Mouse (Mus musculus) spleen, postnatal 36 days (tissue): ENCODE measurements around the gene Jdp2.

ENCODE experiments used
- DNase-seq, 2 experiments: peaks; one replicate each; pipeline ENCODE4 v3.0.0; 2022; ENCODE audit warnings: low spot score in 2 of 2, mixed read lengths in 1 of 2

Jdp2 gene

GRCm38 (mm10) chr12:85601531-85601930 lies 2.7 kb downstream of the Jdp2 start:
- no peak for DNase-seq

DNA sequence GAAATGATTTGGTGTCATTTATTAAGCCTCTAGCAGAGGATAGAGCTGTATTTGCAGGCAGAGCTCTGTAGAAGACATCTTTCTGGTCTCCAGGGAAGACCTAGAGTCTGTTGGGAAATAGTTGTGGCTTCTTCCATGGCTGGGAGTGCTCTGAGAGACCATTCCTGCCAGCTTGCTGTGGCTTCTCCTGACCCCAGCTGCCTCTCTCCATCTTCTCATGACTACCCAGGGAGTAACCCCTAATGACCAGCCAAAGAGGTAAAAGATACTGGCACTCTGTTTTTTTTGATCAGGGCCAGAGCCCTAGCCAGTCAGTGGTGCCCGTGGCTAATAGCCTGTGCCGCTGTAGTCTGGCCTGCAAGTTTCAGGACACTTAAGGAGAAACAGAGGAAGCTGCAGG lies 3.3 kb downstream of the Jdp2 start:
- no peak for DNase-seq

DNA sequence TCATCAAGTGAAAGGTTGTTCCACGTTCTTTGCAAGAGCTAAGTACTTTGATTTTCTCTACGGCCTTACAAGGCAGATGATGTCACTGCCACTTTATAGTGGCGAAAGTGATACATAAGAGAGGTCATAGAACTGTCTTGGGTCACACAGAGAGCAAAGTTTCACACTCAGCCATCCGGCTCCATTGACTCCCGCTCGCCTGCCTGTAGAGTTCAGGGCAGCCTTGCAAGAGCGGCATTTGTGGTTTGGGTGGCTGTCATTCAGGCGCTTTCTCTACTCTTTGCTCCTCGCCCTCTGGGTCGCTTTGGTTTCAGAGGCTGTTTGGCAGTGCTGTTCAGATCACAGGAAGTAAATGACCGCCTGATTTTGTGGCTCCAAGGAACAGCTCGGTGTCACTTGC lies 4.0 kb downstream of the Jdp2 start:
- DNase-seq: no peak

GRCm38 (mm10) chr12:85603767-85604166 lies 4.9 kb downstream of the Jdp2 start:
- no peak for DNase-seq

DNA sequence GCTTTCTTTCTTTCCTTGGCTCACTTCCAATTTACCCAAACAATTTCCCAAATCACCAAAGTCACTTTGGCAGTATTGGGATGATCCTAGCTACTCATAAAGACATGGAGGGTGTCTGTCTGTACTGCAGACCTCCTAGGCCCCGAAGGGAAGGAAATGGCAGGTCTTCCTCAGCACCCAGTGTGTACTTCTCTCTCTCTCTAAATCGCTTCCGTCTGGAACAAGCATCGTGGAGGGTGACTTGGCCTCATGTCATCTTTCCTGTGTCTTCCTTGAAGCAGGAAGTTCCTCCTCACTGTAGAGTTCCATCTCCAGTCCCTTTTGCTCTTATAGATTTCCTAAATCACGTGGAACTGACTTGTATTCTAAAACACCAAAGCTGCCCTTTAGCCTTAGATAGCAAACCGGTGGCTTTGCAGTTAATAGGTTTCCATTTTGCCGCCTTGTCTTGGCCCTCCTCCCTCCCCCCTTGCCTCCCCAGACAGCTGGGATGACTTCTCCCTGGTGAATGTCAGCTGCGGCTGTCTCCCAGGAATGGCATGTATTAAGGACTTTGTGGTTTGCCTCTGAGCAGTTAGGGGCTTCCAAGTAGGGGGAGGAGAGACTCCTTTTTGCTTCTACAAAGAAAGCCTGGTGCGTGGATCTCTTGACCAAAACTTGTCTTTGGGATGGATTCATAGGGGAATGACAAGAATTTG lies 5.6 kb downstream of the Jdp2 start:
- no peak for DNase-seq

GRCm38 (mm10) chr12:85607519-85608449 lies 9.0 kb downstream of the Jdp2 start:
- peak in 1 of 2 experiments; percentile 21 for DNase-seq

DNA sequence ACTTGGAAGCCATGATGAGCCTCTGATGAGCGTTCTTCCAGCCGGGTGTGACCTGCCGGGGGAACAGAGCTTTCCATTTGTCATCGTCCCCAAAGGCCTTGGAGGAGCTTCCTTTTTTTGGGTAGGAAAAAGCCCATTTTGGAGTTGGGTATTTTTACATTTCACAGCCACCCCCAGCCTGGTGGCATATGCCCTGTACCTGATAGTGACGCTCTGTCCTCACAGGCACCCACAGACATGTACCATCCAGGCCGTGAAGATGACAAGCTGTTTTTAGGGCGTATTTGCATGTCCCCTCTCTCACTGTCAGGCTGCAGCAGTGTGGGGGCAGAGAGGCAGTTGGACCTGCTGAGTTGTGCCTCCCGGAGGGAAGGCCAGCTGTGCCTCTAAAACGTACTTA lies 11.3 kb downstream of the Jdp2 start:
- DNase-seq: no peak

DNA sequence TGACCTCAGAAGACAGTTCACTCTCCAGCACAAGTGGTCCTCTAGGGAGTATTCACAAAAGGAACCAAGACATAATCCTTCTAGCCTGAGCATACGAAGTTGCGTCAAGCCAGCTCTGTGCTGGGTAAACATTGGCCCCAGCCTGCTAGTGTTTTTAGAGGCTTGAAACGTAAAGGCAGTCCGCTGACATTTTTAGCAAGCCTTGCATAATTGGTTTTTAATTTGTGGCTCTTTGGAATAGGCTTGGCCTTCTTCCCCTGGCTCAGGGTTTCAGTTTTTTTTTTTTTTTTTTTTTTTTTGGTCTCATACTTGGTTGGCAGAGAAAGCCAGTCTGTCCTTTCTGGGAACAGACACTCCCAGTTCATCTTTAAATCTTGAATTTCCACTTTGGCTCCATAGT lies 15.3 kb downstream of the Jdp2 start:
- no peak for DNase-seq

DNA sequence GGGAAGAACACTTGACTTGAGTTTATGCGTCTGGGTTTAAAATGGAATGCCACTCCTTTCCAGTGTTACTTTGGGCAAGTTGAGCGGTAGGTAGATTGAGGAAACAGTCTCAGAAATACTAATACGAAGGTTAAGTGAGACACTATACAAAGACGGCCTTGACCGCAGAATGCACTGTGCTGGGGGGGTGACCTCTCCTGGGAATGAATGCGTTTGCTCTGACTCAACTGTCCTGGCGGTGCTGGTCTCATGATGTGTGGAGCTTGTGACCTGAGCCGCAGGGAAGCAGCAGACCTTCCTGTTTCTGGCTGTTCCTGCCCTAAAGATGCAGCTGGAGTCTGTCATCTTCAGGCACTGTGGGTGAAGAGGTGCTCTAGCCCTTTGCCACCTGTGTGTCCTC lies 16.7 kb downstream of the Jdp2 start:
- DNase-seq: no peak

GRCm38 (mm10) chr12:85617885-85618284 lies 19.1 kb downstream of the Jdp2 start:
- no peak for DNase-seq

DNA sequence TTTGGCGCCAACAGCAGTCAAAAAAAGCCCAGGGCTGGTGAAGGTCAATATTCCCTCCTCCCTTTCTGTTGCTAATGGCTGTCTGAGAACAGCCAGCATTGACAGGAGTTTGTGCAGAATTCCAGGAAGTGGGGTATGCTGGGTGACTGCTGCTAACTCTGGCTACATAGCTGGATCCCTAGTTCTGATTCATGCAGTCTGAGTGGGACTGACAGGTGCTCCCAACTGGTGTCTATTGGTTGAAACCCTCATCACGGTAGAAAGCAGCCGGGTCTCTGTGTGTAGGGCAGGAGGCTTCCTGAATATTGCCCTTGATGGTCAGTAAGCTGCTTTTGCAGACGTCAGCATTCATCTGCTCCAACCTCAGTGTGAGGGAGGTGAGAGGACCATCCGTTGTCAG lies 19.6 kb downstream of the Jdp2 start:
- no peak for DNase-seq

DNA sequence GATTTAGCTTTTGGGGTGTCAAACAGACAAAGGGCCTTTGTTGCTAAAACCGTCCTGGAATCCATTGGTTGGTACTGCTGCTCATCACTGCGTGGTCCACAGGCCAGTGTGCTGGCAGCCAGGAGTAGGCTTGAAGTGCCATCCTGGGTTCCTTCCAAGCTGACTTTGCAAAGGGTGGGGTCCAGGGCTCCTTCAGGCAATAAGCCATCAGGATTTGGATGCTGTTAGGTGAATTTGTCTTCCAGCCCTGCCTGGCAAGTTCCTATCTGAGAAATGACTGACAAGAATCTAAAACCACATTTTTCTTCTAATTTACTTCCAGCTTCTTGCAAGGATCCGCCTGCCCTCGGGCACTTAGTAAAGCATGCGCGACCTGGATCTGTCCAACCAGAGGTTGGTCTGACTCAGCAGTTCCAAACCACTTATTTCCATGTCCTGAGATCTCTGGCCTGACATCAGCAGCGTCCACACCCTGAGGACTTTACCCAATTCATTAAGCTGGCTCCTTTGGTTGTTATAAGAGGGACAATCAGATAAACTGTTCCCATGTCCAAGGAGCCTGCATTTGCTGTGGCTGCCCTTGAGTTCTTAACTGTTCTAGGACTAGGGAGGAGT lies 20.6 kb downstream of the Jdp2 start:
- no peak for DNase-seq

DNA sequence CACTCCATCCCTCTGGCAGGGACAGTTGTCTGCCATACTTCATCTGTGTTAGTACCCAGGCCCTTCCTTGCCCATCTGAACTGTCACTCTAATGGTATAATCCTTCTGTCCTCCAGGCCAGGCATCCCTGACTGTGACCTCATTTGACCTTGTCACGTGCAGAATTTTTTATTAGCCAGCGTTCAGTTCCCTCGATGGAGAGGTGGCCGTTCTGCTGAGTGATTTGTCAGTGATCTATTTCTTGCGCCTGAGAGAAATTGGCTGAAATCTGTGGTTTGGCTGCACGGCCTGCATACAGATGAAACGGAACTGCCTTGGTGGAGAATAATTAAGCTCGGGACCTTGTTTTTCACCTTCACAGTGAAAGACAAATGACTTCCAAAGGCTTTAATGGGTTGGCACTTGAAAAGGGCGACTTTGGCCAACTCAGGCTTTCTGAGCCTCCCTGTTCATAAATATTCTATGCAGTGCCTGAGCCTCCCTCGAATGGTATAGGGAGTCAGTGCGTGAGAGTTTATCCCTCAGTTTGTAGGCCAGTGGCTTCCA lies 21.1 kb downstream of the Jdp2 start:
- DNase-seq: no peak

DNA sequence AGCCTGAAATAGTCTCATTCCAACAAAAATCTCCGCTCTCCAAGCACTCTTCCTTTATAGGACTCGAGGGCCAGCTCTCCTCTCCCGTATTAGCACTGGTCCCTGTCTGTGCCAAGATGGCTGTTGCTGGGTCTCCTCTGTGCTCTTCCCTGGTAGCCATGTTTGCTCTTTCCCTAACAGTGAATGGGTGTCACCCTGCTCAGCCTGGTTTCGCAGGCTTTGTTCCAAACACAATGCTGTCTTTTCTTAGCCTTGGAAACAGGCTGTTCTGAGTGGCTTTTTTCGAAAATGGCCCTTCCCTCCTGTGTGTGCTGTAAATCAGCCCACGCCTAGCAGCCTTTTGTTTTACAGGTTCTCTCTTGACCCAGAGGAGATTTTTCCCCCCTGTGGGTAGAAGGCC lies 22.2 kb downstream of the Jdp2 start:
- no peak for DNase-seq

DNA sequence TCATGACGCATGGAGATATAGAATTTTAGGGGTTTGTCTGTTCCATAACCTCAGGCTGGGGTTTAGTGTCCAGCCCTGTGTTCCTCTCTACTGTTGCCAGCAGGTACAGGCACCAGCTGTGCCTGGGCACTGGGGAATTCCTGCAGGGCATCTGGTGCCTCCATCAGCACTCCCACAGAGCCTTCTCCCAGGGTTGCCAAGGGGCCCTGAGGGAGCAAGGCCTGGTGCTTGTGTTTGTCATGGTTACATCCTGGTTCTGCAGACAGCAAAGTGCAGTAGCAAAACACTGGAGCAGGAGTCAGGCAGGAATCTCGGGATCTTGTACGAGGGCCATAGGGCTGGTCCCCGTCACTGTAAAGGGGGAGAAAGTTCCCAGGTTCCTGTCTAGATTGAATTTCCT lies 22.8 kb downstream of the Jdp2 start:
- no peak for DNase-seq

DNA sequence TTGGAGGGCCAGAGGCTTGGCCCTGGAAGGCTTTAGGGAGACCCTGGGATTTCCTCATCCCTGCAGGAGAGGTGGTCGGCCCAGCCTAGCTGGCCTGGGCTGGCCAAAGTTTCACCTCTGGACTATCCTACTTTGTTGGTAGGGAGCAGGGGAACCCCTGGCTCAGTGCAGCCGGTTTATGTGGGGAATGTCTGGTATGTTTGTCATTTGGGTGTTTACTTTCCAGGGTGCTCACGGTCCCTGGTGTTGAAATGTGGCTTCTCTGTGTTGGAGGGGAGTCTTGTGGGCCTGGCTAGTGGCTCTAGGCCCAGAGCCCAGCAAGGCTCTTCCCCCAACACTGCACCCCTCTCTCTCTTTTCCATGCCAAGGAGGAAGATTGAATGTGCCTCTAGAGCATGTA lies 24.9 kb downstream of the Jdp2 start:
- no peak for DNase-seq

DNA sequence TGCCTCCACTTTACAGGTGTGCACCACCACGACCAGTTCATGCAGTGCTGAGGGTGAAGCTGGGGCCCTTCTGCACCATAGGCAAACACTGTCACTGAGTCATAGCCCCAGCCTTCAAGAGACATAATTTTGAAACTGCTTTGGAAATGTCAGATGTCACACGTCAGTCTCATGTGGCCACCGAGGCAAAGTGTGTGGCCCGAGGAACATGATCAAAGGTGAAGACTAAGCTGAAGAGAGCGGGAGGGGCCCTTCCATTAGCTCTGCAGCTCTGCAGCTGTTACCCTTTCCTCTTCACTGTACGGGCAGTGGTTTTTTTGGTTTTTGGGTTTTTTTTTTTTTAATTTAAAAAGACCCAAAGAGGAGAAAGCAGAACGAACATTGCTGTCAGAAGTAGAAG lies 25.8 kb downstream of the Jdp2 start:
- DNase-seq: no peak

DNA sequence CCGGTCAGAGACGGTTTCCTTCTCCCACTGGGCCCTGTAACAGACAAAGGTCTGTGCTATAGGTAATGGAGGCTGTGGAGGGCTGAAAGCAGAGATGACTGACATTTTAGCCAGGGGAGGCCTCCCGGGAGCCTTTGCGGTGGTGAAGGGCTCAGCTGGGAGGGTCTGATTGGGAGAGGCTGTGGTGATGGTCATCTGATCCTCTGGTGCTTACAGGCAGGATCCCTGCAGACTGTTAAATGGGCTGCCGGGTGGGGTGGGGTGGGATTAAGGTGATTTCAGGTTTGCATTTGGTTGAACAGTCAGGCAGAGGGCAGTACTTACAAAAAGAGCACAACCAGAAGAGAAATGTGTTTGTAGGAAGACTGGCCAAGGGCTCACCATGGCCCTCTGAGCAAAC lies 27.0 kb downstream of the Jdp2 start:
- no peak for DNase-seq

DNA sequence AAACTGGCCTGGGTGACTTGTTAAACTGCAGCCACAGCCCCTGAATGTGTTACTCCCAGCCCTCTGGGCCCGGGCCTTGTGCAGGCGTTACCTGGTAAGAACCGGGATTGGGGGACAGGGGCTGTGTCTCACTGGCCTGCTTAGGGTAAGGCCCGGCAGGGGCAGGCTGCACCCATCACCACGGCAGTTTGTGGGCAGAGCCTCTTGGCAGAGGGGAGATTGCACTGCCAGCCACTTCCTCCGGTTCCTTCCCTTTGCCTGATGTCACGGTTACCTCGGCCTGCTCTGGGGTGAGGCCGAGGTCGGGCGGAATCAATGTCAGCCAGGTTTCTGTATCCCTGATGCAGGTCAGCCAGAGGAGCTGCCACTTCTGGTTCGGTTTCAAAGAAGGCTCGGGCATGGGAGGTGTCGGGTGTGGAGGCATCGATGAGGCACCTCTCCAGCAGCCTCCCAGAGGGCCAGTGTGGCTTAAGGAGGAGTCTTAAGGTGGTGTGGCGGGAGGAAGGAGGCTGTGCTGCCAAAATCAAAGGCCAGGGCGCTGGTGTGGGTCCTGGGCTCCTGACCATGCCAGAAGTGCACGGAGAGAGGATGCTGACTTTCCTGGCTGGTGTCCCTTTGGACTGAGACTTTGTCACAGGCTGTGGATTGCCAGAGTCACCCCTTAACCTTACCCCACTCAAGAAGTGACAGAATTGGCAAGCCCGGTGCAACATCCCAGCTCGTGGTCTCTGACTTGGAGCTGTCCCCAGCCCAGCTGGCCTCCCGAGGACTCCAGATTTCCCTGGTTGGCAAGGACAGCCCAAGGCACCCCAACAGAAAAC lies 31.0 kb downstream of the Jdp2 start:
- no peak for DNase-seq

DNA sequence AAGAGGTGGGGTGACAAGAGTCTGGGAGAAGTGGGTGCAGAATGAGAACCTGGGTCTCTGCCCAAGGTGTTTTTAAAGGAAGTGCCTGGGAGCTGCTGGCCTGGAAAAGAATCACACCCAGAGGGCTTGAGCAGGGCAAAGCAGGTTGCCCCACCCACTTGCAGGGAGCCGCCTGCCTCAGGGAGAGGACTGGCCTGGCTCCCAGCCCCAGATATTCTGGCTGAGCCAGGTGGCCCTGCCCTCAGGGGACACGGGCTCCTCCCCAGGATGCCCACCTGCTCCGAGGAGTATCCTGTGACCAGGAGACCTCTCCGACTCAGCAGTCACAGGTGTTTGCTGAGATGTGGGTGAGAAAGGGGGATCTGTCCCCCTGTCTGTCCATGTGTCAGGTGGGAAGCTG lies 32.4 kb downstream of the Jdp2 start:
- DNase-seq: no peak

DNA sequence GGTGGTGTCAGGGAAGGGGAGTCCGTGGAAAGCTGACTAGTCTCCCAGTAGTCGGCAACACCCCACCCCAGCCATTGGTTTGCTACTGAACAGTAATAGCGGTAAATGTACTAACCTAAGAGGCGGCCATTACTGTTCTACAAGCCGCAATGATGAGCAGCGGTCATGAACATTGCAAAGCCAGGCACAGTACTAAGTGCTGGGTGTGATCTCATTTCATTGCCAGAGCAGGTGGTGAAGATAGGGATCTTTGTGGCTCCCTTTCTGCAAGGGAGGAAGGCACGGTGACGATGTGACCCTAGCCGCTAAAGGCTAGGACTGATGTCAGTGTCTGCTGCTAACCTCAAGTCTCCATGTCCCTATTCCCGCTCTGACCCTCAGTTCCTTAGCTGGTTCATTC lies 33.5 kb downstream of the Jdp2 start:
- no peak for DNase-seq

DNA sequence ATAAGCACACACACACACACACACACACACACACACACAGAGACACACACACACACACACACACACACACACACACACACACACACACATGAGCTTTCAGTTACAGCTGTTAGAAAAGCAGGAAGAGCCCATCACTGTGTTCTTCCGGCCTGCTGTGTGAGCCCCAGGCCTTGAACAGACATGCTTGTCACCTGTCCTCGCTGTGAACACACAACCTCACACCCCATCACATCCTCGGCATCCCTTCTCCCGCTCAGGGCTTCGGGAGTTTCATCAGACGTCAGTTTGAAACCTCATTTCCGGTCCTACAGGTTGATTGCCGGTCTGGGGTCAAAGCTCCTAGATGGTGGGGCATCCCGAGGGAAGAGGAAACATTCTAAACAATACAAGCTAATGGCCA lies 39.1 kb downstream of the Jdp2 start:
- no peak for DNase-seq
